Mouse (Mus musculus): Measurements from ENCODE around the gene Dpy19l3.

The Dpy19l3 gene

DNA sequence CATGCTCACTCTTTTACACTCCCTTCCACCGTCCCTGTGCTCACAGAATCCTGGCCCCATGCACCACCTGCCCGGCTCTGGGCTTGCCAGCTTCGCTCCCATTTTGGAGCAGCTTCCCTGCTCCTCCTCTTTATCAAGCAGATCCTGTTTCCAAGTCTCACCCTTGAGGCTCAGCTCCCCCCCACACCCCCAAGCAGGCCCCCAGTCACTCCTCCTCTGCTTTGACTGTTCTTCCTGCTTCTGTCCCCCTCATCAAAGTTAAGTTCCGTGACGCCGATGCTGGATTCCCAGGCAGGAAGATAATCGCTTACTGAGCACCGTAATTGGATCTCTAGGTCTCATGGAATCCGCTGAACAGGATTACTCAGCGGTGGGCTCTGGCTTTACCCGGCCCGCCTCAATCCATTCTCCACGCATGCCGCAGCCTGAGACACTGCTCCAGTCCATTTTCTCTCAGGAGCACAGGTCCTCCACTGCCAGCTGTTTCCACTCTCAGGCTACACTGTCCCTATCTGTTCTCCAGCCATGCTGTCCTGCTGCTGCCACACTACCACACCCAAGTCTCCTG lies 6.8 kb downstream of the Dpy19l3 start:
- no peak for DNase-seq

DNA sequence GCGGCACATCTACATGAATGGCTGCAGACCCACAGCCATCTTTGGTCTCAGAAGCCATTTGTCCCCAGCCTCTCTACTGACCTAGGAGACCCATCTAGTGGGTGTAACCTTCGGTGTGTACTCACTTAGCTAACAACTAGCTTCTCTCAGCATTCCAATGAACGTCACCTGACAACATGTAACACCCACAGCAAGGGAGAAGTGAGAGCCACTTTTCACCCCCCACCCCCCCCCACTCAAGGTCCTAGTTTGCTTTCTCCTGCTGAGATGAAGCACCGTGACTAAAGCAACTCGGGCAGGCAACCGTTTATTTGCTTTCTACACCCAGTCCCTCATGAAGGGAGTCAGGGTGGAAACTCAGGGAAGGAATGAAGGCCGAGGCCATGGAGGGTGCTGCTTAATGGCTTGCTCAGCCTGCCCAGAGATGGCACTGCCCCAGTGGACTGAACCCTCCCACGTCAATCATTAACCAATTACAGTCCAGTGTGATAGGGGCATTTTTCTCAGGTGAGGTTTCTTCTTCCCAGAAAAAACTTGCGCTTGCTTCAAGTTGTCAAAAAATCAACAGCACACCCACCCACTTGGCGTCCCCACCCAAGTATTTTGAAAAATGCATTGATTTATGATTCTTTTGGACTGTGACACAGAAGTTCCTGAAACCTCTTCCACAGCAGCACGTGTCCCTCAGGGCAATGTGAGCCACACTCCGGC lies 7.4 kb downstream of the Dpy19l3 start:
- no peak for DNase-seq

DNA sequence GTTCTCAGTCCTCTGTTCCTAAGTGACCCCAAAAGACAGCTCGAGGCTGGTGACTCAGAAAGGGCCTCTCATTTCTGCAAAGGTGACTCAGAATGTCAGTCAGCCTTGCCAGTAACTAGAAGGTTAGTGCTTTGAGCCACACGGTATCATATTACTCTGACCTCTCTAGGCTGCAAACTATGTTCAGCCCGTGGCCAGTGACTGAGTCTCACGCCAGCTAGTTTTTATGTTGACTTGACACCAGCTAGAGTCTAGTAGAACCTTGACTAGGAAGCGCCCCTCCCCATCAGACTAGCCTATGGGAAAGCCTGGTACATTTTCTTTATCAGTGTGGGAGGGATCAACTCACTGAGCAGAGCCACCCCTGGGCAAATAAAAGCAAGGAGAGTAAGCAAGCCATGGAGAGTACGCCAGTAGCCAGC lies 9.0 kb downstream of the Dpy19l3 start:
- peak; percentile 24 for DNase-seq

DNA sequence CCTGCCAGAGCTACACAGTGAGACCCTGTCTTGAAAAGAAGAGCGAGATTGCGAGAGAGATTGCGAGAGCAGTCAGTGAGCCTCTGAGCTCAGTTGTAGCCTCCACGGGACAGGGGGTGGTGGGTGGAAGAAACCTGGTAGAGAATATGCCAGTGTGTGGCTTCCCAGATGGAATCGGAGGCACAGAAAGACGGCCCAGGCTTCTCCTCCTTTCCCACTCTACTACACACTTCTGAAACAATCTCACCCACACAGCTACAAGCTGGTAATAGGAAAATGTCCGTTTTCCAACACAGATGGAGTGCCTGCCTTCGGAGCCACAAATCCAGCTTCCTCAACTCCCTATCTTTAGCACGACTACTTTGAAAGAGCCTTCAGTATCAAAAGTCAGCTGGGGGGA lies 9.5 kb downstream of the Dpy19l3 start:
- DNase-seq = no peak

DNA sequence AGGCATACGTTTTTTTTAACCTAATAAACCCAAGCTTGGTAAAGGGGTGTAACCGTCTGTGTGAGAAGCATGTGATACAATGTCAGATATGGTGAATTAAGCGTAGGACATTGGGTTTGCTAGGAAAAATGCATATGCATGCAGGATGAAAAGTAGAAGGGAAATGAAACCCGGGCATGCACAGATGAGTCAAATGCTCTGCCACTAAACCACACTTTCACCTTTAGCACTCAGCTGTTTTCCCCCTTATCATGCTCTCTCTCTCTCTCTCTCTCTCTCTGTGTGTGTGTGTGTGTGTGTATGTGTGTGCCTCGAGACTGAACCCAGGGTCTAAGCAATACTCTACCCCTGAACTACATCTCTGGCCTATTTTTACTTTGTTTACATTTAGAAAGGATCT lies 11.9 kb downstream of the Dpy19l3 start:
- no peak for DNase-seq

DNA sequence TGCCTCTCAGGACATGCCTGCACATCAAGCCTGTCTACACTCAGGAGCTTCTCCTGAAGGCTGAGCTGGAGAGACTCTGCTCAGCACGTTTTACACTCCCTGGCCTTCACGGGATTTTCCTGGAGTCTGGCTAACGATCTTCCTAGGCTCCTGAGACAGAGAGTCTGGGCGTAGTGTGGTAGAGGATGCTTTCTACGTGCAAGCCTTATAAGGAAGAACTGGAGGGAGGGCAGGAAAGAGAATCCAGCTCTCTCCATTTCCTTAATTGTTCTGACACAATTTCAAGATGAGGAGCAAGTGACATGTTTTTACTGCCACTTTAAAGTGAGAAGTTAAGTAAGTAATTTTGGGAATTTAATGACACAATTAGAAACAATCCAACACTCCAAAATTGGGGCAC lies 12.4 kb downstream of the Dpy19l3 start:
- no peak for DNase-seq

DNA sequence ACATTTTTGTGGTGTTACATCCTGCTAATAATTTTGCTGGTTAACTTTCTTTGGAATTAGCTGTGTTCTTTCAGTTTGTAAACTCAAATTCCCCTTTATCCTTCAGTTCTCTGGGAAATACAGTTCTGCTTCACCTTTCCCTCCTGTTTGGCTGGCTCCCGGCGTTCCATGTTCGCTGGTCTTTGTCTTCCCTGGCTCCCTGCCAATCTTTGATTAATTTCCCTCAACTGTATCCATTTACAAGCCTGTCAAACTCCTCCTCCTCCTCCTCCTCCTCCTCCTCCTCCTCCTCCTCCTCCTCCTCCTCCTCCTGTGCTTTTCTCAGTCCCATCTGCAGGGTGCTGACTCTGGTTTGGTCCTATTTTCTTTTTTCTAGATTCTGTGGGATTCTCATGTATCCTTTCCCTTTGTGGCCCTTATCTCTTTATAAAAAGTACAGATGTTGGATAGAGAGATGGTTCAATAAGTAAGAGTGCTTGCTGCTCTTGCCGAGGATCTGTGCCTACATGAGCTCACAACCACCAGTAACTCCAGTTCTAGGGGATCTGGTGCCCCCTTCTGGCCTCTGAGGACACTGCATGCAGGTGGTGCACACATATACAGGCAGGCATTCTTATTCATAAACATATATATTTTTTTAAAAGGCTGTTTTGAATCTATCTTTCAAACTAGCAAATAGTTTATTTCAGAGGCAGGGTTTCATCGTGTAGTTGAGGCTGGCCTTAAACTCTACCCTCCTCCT lies 13.6 kb downstream of the Dpy19l3 start:
- peak; percentile 61 for DNase-seq

DNA sequence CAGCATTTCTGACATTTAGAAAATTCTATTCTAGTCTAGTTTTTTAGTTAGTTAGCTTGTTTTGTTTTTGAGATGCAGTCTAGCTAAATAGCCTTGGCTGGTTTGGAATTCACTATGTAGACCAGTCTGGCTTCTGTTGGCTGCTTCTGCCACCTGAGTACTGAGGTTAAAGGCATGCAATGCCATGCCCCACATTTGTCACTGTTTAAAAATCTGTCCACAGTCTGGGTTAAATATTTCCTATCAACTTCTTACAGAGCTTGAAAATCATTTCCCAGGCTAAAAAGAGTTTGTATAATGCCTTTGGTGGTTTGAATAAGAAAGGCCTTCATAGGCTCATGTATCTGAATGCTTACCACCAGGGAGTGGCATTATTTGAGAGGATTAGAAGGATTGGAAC lies 15.4 kb downstream of the Dpy19l3 start:
- no peak for DNase-seq

DNA sequence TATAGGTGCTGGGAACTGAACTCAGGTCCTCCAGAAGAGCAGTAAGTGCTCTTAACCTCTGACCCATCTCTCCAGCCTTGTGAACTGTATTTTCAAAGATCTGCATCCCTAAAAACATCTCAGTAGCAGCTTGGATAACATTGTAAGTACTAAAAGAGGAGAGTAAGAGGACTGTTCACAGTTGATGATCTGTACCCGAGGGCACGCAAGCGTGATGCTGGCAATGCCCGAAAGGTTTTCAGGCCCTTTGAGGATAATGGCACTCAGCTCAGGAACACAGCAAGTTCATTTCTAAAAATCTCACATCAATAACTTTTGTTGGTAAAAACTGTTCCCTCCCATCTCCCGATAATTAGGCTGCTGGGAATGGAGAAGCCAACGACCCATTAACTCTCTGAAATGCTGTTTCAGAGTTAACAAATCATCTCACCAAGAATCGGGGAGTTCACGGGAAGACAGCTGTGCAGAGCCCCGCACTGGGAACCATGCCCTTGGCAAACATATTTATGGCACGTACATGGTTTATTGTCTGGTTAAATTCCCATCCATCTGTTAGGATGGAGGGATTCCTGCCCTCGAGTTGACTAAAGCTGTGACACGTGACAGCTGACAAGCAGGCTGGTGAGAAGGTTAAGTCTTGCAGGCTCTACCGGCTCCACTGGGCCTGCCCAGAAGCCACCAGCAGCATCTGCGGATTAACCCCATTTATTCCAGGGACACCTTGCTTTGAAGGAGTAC lies 20.8 kb downstream of the Dpy19l3 start:
- DNase-seq = no peak

DNA sequence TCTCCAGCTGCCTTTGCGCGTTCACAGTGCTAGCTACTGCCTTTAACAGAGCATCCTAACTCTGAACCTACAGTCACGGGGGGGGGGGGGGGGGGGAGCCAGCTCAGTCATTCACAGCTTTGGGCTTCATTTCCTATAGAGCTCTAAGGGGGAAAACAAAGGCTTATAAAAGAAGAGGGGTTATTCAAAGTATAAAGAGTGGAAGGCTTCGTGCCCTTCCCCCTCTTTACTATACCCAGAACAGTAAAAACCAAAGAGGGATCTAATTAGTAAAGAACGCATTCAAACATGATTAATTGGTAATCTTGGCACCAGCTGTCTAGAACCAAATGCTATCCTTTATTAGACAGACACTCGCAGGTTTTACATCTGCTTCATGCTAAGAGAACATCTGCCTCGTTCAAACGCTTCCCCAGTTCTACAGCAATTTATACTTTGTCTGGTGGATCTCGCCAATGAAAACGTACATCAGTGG lies 21.6 kb downstream of the Dpy19l3 start:
- no peak for DNase-seq

DNA sequence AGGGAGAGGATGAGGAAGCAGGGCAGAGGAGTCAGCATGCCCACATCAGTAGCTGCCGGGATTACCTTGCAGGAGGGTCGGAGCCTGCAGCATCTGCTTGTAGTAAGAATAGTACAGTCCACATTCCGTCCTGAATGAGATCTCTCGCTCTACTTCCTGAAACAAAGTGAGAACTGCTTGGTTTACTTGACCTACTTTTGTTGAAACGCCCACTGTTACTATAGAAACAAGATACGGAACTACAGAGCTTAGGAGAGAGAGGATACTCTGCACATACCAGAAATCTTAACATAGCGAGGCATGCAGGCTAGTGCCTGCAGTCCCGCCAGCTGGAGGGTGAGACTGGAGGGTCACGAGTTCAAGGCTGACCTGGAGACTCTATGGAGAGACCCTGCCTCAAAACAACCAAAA lies 24.6 kb downstream of the Dpy19l3 start:
- DNase-seq = no peak

DNA sequence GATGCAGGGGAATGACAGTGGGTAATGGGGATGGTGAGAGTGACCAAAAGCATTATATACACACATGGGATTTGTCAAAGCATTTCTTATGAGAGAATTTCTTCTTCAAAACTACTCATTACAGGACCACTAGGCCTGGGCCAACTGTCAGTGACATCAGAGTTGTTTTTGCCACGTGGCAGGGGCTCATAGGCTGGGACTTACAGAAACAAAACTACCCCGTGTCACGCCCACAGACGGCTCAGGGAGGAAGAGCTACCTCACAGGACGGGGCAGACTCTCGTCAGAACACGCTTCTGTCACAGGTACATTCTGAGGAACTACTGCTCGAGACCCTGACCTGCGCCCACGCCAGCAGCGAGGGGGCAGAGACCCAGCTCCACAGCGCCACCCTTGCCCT lies 25.9 kb downstream of the Dpy19l3 start:
- no peak for DNase-seq

DNA sequence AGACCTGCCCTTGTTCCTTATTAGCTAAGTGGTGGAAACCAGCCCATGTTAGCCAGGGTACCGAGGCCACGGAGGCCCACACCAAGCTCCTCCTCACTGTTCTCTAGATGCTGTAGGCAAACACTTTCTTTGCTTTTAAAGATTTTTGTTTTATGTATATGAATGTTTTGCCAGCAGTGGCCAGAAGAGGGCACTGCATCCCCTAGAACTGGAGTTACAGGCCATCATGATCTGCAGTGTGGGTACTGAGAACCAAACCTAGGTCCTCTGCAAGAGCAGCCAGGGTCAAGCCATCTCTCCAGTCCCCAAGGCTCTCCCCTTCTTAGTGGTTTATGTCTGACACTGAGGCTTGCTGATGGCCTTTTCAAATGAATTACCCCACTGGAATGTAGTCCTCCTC lies 31.2 kb downstream of the Dpy19l3 start:
- DNase-seq = no peak

DNA sequence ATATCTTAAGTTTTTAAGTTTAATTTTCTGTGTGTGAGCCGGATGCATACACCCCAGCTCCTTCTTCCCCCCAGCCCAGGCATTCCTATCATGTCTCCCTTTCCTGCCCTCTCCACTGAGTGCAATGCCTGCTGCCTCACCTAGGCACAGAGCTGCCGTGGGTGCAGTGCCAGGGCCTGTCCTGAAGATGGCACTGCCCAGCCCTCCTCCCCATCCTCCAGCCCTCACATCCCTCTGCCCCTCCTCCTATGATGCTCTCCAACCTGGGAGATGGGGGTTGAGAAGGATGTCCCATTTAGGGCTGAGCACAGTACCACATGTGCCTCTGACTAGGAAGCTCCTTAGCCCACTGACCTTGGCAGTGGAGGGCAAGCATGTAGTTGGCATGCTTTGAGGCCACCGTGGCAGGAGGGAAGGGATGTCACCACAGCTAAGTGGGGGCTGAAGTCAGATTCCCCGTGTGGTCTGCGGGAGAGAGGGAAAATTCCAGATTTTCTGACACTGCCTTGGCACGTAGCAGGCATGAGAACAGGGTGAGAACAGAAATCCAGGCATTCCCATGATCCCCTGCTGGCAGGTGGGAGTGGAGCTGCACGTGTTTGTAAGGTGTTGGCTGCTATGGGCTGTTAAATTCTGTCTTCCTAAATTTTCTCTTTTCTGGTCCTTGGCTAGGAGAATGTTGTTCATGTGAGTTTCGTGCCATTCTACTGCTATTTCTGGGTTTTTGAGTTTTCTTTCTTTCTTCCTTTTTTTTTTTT lies 35.7 kb downstream of the Dpy19l3 start:
- no peak for DNase-seq

DNA sequence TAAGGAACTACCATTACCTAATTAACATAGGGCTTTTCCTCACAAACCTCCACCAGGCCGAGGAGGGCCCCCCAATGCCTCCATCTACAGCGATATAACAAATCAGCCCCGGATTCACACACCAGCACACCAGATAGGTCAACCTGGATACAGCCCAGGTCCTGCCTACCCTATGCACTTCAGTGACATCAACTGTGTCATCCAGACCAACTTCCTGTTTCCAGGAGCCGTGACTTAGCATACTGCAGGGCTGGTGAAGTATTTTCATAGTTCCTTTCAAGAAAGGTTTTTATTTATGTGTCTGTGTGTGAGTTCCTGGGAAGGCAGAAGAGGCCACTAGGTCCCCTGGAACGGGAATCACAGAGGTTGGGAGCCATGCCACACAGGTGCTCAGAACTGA lies 43.9 kb downstream of the Dpy19l3 start:
- no peak for DNase-seq

DNA sequence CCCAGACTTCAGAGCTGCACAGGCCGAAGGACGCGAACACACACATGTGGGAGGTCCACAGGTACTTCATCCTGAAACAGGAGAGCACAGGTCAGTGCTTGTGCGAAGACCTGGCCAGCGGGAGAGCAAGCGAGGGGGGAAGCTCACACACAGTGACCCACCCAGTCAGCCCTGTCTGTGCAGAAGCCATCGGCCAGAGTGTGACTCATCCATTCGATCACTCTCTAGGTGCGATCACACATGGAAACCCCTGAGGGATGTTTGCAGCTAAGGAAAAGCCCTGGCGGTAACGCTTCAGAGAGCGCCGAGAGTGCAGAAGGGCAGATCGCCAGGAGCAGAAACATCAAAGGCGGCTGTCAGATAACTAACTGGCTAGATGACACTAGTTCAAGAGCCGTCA lies 46.2 kb downstream of the Dpy19l3 start:
- no peak for DNase-seq

DNA sequence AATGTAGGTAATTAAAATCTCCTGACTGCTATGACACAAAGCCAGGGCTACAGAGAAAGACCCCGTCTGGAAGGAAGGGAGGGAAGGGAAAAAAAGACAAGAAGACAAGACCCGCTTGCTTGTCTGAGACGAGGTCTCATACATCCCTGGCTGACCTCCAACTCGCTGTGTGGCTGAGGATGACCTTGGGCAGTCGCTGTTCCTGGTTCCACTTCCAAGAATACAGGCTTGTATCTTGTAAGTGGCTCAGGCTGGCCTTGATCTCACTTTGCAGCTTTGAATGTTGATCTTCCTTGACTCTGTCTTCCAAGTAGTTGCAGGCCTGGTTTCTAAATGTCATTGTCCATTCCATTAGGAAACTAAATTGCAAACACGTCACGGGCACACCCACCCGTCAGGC lies 55.2 kb downstream of the Dpy19l3 start:
- no peak for DNase-seq

DNA sequence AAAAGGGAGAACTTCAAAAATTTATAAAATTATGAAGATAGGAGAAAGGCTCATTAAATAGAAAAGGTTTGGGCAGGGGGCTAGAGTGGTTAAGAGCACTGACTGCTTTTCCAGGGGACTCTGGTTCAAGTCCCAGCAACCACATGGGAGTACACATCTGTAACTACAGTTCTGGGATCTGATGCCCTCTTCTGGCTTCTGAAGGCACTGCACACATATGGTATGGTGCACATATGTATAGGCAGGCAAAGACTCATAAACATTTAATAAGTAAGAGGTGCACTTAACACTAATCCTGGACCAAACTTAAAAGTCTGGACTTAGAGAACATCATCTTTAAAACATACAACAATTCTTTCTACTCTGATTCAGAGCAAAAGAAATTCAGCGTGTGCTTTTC lies 56.2 kb downstream of the Dpy19l3 start:
- no peak for DNase-seq

DNA sequence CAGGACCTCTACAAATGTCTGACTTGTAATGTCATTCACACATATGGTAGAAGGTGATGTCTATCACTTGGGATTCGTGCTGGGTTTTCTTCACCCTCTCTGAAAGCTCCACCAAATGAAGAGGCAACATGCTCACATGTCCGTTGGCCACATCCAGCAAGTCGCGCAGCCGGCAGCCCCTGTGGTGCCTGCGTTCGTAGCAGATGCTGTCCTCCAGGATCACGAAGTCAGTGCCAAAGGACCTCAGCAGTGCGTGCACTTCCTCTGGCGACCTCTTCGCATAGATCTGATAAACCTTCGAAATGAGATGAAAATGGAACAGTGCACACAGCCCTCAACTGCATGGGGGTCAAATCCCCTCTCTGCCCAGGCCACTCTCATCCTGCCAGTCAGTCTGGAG lies 61.6 kb downstream of the Dpy19l3 start:
- DNase-seq = no peak

DNA sequence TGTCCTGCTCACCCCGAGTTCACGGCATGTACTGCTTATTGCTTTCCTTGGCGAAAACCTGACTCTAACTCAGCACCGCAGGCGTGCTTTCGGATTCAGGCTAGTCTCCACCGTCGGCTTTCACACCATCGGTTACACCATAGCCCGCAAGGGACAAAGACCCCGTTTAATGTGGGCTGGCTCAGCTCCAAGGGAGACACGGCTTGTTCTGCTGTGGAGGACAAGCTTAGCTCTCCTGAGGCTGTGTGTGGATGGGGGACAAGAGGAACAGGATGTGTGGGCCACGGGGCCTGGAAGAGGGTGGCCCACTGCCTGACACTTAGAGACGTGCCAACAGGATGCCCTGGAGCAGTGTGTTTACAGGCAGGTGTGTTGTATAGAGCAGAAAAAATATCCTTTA lies 62.1 kb downstream of the Dpy19l3 start:
- no peak for DNase-seq

DNA sequence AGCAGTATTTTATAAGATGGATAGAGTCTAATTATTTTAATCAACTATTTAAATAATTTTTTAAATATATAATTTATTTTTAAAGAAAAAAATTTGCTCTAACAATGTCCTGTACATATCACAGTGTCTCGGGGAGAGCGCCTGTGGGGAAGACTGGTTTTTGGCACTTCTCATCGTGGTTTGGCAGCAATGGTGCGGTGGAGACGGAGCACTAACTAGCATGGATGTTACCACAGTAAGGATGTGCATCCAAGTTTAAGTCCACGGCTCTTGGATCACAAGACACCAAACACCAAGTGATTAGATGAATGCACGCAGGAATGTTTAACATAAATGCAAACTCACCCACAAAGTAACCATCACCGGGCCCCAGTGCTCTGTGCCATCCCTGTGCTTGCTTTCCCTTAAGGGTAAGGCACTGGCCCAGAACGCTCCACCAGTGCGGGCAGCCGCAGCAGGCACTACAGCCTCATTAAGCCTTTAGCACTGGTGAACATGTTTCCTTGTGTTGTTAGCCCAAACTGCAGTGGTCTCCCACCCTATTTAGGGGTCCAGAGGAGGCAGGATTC lies 65.4 kb downstream of the Dpy19l3 start:
- DNase-seq = no peak

DNA sequence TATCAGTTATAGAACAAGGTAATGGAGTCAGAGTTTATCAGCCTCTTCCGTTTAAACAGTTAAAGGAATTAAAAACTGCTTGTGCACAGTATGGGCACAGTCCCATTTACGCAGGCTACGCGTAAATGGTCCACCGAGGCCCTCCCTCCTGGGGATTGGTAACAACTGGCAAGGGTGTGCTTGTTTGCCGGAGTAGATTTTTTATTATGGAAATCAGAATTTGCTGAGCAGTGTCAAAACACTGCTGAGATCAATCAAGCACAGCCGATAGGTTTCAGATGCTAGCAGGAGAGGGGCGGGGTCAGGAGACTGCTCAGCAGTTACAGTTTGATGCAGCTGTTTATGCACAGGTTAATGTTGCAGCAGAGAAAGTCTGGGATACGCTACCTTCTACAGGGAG lies 66.0 kb downstream of the Dpy19l3 start:
- DNase-seq = no peak

Data from liver (tissue).